Mouse (Mus musculus): ENCODE data around the gene Chadl. TPM values are rescaled to one million over a fixed set of nuclear protein-coding genes. Genes with fewer than 3 reads are reported as not detected.

The Chadl gene
- polyA plus RNA-seq, 1 experiment: 0.06 TPM

DNA sequence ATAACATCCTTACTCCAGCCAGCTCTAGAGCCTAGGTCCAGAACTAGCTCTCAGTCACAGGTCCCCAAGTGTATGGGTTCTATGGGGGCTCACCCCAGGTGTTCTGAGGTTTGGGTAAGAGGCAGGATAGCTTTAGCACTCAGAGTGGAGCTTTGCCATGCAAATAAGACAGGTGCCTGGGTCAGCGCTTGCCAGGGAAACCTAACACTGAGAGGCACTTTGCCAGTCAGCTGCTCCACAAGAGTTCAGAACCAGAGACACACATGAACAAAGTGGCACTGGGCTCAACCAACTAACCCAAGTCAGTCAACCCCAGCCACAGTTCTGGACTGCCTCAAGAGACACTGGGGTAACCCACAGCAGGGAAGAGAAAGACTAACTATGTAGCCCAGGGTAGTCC lies 12.6 kb upstream of the Chadl start:
- no peak for TF ChIP-seq GATA1 (IDR thresholded peaks at IDR 0.05; ENCODE audit: low read length)

DNA sequence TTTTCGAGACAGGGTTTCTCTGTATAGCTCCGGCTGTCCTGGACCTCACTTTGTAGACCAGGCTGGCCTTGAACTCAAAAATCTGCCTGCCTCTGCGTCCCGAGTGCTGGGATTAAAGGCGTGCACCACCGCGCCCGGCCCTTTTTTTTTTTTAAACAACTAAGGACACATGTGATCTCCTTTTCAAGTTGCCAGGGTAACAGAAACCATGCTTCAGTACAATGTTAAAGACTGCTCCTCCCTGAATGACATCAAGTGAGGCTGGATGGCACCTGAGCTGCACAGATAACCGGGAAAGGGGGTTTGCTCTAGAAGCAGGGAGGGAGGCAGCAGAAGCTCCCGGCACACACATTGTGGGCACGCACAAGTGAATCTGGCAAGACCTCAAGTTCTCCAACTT lies 11.9 kb upstream of the Chadl start:
- TF ChIP-seq GATA1 (IDR thresholded peaks at IDR 0.05; ENCODE audit: low read length): no peak

DNA sequence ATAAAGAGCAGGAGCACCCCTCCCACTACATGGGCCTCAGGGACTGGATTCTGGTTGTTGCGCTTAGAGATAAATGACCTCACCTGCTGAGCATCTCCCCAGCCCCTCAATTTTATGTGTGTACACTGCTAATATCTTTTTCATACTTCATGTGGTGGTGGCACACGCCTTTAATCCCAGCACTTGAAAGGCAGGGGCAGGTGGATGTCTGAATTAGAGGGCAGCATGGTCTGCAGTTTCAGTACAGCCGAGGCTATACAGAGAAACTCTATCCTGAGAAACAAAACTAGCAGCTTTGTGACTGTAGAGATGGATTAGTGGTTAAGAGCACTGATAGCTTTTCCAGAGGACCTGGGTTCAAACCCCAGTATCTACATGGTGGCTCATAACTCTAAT lies 6.0 kb upstream of the Chadl start:
- no peak for TF ChIP-seq GATA1 (IDR thresholded peaks at IDR 0.05; ENCODE audit: low read length)

DNA sequence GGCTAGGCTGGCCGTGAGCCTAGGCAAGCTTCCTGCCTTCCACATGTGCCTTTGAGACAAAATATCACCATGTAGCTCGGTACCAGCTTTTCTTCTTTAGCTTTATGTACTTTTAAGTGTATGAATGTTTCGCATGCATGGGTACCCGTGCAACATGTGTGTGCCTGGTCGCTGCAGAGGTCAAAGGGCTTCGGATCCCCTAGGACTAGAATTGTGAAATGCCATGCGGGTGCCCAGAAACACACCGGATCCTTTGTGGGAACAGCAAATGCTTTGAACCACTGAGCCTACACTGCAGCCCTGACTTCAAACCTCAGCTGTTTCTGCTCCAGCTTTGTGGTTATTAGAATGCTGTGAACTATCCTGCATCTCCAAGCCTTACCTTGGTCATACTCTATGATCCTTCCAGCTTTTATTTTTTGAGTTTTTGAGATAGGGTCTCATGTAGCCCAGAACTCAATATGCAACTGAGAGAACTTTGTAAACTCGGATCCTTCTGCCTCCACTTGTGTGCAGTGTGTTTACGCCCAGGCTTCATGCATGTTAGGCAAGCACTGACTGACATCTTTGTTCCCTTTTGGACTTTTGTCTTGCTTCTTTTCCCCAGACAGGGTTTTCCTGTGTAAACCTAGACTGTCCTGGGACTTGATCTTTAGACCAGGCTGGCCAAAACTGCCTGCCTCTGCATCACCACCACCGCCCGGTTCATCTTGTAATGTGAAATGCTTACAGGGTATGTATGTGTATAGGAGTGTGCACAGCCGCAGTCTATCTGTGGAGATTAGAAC lies 5.4 kb upstream of the Chadl start:
- no peak for TF ChIP-seq GATA1 (IDR thresholded peaks at IDR 0.05; ENCODE audit: low read length)

DNA sequence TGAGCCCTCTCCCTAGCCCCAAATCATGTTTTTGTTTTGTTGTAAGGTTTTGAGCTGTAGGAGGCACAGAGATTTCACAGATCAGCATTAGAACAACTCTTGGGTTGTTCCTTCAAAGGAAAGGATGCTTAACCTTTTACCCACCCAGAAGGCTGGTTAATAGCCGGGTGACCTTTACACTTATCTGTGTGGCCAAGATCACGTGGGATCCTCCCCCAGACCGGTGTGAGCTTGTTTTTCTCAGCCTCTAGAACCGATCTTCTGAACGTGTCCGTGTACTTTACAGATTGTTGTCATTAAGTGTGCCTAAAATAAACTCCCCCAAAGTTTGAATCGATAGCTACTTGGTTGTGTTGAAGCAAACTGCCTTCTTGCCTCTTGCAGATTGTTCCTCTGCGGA lies 3.5 kb upstream of the Chadl start:
- TF ChIP-seq GATA1 (IDR thresholded peaks at IDR 0.05; ENCODE audit: low read length): no peak

DNA sequence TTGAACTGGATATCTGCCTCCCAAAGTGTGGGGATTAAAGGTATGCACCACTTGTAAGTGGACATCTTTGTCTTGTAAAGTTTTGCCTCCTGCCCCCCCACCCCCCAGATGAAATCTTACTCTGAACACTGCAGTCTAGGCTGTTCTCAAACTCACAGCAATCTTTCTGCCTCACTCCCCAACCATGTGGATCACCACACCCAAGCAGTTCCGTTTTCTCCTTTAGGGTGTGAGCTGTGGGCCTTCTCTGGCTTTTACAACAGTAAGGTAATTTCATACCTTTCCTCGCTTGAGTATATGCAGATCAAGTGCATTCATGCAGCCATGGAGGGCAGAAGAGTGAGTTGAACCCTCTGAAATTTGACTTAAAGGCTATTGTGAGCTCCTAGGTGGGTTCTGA lies 3.1 kb upstream of the Chadl start:
- no peak for TF ChIP-seq GATA1 (IDR thresholded peaks at IDR 0.05; ENCODE audit: low read length)

DNA sequence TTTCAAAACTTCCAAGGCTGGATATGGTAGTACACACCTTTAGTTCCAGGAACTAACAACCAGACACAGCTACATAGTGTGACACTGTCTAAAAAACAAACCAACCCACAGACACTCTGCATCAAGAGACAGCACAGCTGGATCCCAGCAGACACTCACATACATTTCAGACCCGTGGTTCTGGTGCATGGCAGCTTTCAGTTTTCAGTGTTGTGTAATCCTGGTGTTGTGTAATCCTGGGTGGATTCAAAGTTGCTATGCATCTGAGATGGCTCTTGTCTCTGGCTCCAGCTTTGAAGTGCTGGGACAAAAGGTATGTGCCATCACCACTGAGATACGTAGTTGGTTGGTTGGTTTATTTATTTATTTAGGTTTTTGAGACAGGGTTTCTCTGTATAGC lies 1.4 kb upstream of the Chadl start:
- no peak for TF ChIP-seq GATA1 (IDR thresholded peaks at IDR 0.05; ENCODE audit: low read length)

DNA sequence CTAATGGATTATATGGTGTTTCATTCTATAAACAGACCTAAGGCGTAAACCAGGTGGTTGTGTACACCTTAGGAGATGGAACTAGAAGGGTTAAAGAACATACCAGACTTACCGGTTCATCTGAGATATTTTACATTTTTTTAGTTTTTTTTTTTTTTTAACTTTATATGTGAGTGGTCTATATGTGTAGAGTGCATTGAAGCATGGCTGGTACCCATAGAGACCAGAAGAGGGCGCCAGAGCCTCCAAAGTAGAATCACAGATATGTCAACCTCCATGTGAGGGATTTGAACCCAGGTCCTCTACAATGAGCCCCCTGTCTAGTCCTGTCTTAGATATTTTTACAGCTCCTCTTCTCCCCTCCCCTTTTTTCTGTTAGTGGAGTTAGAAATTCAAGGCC lies 760 bp upstream of the Chadl start:
- TF ChIP-seq GATA1 (IDR thresholded peaks at IDR 0.05; ENCODE audit: low read length): no peak

DNA sequence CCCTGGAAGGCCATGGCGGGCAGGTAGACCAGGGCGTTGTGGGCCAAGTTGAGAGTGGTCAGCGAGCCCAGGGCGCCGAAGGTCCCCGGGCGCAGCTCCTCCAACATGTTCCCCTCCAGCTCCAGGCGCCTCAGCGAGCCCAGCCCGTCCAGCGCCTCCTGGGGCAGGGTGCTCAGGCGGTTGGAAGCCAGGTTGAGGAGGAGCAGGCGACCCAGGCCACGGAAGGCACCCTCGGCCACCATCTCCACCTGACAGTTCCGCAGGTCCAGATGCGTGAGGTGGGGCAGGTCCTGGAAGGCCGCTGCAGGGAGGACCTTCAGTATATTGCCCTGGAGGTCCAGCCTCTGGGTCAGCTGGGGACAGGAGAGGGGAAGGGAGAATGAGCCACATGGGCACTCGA lies 2.2 kb downstream of the Chadl start:
- TF ChIP-seq GATA1 (IDR thresholded peaks at IDR 0.05; ENCODE audit: low read length): no peak

DNA sequence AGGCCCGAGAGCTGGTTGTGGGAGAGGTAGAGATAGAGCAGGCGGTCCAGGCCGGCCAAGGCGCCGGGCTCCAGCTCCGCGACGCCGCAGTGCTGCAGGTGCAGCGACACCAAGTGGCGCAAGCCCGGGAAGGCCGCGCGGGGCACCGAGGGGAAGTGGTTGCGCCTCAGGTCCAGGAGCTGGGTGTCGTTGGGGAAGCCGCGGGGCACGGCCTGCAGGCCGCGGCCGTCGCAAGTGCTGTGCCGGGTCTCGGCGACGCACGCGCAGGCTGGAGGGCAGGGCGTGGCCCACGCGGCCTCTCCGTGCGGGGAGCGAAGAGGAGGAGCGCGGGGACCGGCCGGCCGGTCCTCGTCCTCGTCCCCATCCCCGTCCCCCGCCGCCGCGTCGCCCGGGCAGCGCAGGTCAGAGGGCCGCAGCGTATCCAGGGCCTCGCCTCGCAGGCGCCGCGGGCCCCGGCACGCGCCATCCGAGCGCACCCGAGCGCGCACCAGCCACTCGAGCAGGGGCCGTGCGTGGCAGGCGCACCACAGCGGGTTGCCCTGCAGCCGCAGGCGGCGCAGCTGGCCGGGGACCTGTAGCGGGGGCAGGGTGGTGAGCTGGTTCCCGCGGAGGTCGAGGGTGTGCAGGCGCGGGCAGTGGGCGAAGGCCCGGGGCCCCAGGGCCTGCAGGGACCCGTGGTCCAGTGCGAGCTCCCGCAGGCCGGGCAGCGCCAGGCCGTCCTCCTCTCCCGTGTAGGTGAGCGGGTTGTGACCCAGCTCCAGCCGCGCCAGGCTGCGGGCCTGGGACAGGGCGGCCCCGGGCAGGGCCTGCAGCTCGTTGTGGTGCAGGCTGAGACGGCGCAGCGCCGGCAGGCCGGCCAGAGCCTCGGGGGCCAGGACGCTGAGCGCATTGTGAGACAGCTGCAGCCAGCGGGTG lies 2.9 kb downstream of the Chadl start:
- TF ChIP-seq GATA1 (IDR thresholded peaks at IDR 0.05; ENCODE audit: low read length): no peak

DNA sequence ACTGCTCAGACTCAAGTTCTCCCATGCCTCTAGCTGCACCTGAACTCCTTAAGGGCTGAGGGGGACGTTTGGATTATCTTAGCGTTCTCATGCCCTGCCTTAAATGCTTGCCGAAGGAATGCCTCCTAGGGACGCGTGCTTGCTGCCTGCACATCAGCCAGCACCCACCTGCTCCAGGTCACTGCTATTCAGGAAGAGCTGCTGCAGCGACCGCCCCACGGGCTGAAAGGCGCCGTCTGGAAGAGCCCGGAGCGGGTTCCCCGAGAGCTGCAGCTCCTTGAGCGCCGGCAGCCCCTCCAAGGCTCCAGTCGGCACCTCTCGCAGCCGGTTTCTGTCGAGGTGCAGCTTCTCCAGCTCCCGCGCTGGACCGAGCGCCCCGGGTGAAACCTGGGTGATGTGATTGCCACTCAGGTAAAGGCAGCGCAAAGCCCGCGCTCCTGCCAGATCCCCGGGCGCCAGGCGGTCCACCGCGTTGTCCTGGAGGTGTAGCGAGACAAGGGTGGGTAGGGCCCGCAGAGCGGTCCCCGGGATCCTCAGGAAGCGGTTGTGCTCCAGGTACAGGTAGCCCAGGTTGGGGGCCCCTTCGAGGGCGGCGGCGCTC lies 3.6 kb downstream of the Chadl start:
- TF ChIP-seq GATA1 (IDR thresholded peaks at IDR 0.05; ENCODE audit: low read length): no peak

DNA sequence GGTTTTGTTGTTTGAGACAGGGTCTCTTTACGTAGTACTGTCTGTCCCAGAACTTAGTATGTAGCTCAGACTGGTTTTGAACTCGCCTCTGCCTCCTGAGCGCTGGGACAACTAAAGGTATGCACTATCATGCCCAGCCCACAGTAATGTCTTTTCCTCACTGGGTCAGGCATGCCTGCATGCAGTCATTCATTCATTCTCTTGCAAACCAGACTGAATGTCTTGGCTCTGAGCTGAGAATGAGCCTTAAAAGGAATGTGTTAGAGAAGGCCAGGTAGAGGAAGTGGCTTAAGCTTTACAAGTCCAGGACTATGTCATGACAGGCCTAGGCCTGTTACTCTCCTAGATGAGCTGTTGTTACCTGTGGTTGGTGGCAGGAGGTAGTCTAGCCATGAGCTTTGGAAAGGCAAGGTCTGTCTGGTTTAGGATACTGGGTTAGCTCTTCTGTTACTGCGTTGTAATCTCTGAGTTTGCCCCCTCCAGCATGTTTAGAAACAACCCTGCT lies 16.7 kb downstream of the Chadl start:
- TF ChIP-seq GATA1 (IDR thresholded peaks at IDR 0.05; ENCODE audit: low read length): no peak

DNA sequence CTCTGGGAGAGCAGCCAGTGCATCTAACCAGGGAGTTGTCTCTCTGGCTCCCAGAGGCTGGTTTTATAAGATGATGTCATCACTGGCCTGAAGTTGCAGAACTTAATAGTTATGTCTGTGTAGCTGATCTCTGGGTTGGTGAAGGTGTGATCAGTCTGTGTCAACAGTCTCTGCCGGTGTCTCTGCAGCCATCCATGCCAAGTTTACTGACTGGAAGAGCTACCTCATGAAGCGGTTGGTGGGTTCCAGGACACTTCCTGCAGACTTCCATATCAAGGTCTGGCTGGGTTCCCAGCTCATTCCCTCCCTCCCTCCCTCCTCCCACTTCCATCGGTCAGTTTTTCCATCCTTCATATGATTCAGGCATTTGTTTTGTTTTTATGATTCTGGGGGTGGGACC lies 20.4 kb downstream of the Chadl start:
- TF ChIP-seq GATA1 (IDR thresholded peaks at IDR 0.05; ENCODE audit: low read length): no peak

DNA sequence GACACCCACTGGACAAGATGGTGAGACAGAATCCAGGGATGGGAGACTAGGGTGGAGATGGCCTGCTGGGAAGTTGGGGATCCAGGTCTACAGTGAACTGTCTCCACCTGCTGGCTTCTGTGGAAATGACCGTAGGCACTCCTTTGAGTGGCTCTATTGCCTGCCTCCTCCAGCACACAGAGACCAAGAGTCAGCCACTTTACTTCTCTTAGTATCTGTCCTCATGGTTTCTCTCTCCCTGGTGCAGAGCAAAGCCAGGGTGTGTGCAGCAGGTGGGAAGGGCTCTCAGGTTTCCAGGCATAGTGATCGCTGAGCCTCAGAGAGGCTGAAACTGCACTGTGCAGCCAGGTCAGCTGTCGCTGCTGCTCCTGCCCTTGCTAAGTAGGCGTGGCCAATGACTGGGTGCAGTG lies 26.9 kb downstream of the Chadl start:
- no peak for TF ChIP-seq GATA1 (IDR thresholded peaks at IDR 0.05; ENCODE audit: low read length)

DNA sequence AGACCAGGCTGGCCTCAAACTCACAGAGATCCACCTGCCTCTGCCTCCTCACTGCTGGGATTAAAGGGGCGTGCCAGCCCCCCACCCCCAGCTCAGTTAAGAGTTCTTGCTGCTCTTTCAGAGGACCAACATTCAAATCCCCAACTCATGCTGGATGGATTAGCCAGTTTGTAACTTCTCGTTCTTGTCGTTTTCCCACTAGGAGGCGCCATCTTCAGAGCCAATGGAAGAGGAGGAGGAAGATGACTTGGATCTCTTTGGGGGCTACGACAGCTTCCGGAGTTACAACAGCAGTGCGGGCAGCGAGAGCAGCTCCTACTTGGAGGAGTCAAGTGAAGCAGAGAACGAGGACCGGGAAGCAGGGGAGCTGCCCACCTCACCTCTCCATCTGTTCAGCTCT lies 30.1 kb downstream of the Chadl start:
- no peak for TF ChIP-seq GATA1 (IDR thresholded peaks at IDR 0.05; ENCODE audit: low read length)
